Mouse (Mus musculus): Measurements from ENCODE around the gene Spaca4.

- TF ChIP-seq CTCF (IDR thresholded peaks at IDR 0.05; ENCODE audit: borderline replicate concordance, control insufficient read depth, extremely low read depth, insufficient read depth, low read length, poor library complexity), result no peak
- no peak for TF ChIP-seq POLR2A (IDR thresholded peaks at IDR 0.05; ENCODE audit: control insufficient read depth, extremely low read depth, insufficient read depth, low read length, poor library complexity)
Observed at GRCm38 (mm10) chr7:45748110-45748509, 22.5 kb upstream of the Spaca4 start.

Data from thymus, adult 2 months (tissue).